Mouse (Mus musculus): ENCODE measurements around the gene Ttc8. TPM values are rescaled to one million over a fixed set of nuclear protein-coding genes. Genes with fewer than 3 reads are reported as not detected.

The Ttc8 gene
- total and polyA plus RNA-seq, 3 experiments = 11.4 to 33.0 (median 25.8) TPM

GRCm38 (mm10) chr12:99028665-99029064 is 108.3 kb downstream of the Ttc8 start:
- no peak for DNase-seq

GRCm38 (mm10) chr12:99030022-99030421 is 109.6 kb downstream of the Ttc8 start:
- DNase-seq = no peak

Other genes starting within 250 kb of the Ttc8 start
- gene Ptpn21, start 183.2 kb upstream of the Ttc8 start, total RNA-seq (2021) = 10 to 100 TPM; 15.3 to 24.1 TPM
- 18.6 and 19.8 TPM in 2 replicates for gene Ptpn21, start 183.2 kb upstream of the Ttc8 start, polyA plus RNA-seq (2012; rRNA removed)
- gene Zc3h14, start 173.6 kb upstream of the Ttc8 start, total RNA-seq (2021) = 100 to 1,000 TPM in 1 of 2 experiments, 10 to 100 TPM in 1; 80.8 to 107 TPM
- 15.1 and 17.2 TPM in 2 replicates for gene Zc3h14, start 173.6 kb upstream of the Ttc8 start, polyA plus RNA-seq (2012; rRNA removed)
- gene Eml5, start 19.1 kb upstream of the Ttc8 start, total RNA-seq (2021) = 10 to 100 TPM; 20.4 to 23.4 TPM
- gene Eml5, start 19.1 kb upstream of the Ttc8 start, polyA plus RNA-seq (2012; rRNA removed) = 3.7 and 5.5 TPM in 2 replicates